Mouse (Mus musculus) kidney, adult 8-10 months (tissue): ENCODE measurements around the gene Plk5.
"Not testable (repeated sequence)": the region's sequence is repeated elsewhere in the genome, so short reads cannot be mapped to it uniquely, and the experiment has no call there.

Source experiments
- DNase-seq, 2 experiments: peaks; one replicate each; pipeline ENCODE4 v3.0.0; 2022

The Plk5 gene

DNA sequence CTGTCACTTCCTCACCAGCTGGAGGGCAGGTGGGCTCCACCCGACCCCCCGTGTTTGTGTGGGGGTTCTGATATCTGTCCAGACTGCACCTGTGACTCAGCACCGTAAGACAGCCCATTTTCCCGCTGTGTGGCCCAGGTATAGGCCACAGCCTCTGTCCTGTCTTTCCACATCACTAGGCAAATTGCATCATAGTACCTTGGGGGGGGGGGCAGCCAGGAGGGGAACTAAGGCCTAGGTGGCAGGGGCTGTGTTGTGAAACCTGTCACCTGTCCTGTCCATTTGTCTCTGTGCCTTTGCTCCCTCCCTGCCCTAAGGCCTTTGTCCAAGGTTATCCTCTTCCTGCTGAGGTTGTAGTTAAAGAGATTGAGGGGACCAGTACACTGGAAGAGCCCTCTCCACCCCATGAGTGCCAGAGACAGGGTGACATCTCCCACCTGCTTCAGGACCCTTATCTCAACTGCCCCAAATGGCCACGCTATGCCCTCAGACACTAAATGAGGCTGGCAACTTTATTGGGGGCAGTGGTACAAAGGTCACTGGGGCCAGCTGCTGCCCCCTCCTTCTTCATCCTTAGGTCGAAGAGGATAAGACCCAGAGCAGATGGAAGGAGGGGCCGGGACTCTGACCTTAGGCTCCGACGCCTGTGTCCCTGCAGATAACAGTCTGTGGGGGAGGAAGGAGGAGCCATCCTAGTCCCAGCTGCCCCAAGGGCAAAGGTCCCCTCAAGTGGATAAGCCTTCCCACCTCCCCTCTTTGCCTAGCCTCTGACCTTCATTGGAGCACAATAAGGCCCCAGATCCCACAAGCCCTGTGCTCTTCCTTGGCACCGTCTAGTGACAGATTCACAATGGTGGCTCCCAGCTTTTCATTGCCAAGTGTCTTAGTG is 24.4 kb upstream of the Plk5 start:
- peak in 1 of 2 experiments; percentile 5 for DNase-seq

GRCm38 (mm10) chr10:80332525-80332989 is 23.7 kb upstream of the Plk5 start:
- DNase-seq: no peak

DNA sequence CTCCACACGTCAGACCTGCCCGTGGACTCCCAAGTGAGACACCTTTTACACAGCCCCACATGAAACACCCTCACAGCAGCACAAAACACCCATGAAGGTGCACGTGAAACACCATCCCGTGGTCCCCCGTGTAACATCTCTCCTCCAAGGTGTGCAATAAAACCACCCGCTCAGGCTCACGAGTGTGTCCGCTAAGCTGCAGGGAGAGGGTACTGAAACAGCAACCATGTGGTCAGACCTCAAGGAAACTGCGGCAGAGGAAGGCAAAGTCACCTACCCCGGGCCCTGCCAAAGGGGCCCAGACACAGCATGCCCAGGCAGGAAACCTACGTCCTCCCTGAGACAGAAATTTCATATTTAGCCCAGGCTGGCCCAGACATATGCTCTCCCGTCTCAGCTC is 20.0 kb upstream of the Plk5 start:
- DNase-seq: no peak

GRCm38 (mm10) chr10:80339941-80340750 is 16.1 kb upstream of the Plk5 start:
- DNase-seq: peak; percentile 64 to 89

DNA sequence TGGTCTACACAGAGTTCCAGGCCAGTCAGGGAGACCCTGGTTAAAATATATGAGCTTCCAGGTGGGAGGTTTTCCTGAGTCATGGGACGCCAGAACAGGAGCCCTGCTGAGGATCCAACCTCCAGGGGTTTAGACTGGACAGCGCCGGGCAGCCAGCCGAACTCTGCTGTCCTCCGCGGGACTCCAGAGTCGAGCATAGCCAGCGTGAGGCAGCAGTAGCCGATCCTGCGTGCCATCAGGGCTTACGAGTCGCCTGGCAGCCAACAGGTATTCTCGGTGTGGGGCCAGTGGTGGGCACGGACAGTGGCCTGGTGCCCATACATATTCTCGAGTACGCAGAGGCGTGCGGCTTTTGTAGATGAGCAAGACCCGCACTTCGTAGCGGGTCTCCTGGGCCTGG is 15.2 kb upstream of the Plk5 start:
- no peak for DNase-seq

- no peak for DNase-seq
Measured at GRCm38 (mm10) chr10:80341491-80342304, 14.6 kb upstream of the Plk5 start.

- no peak for DNase-seq
Measured at GRCm38 (mm10) chr10:80342305-80342748, 13.9 kb upstream of the Plk5 start.

- no peak for DNase-seq
Measured at GRCm38 (mm10) chr10:80342749-80343424, 13.4 kb upstream of the Plk5 start.

DNA sequence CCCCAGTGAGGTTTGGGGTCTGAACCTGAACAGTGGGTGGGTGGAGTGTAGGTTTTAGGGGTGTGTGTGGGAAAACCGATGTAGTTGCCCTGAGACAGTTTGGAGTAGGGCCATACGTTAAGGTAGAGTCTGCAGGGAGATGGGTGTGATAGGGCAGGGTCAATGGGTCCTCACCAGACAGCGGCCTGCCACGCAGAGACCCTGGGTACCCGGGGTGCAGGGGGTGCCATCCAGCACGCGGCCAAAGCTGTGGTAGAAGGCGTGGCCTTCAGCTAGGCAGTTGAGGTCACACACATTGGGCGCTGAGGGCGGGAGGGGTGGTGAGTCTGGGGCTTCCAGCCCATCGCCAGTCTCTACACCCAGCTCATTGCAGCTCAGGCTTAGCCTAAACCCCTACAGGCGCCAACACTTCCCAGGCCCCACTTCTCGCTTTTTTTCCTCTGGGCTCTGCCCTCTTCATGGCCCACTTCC is 12.8 kb upstream of the Plk5 start:
- no peak for DNase-seq

- DNase-seq: peak in 1 of 2 experiments; percentile 60
Measured at GRCm38 (mm10) chr10:80344131-80344661, 12.1 kb upstream of the Plk5 start.

GRCm38 (mm10) chr10:80345122-80345521 is 11.1 kb upstream of the Plk5 start:
- DNase-seq: no peak

DNA sequence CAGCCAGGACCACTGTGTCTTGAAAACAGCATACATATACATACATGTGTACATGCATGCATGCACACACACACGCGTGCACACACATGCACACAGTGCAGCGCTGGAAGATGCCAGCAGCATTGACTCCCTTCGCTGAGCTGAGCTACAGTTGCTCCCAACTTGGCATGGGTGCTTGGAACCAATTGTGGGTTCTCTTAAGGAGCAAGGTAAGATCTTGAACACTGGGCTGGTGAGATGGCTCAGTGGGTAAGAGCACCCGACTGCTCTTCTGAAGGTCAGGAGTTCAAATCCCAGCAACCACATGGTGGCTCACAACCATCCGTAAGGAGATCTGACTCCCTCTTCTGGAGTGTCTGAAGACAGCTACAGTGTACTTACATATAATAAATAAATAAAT is 10.3 kb upstream of the Plk5 start:
- DNase-seq: not testable (repeated sequence)

DNA sequence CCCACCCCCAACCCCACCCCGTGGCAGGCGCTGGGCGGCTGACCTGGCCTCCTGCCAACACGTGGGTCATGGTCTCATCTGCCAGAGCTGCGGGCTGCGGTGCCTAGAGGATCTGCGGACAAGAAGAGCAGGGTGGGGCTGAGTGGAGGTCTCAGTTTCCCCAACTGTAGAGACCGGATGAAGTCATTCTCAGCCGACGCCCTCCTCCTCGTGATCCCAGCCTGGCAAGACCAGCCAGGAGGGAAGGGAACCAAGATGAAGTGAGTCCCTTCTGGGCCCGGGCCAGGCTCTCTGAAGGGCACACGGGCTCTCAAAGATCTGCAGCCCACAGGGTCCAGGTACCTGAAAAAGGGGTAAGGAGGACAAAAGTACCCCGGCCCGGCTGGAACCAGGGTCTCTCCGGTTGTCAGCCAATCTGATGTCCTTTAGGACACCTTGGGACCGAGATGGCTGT is 8.7 kb upstream of the Plk5 start:
- DNase-seq: no peak

GRCm38 (mm10) chr10:80348244-80348781 is 7.9 kb upstream of the Plk5 start, which contains the start of gene Adamtsl5:
Adamtsl5 (minus strand) TSS chr10:80348412.
- DNase-seq: no peak

DNA sequence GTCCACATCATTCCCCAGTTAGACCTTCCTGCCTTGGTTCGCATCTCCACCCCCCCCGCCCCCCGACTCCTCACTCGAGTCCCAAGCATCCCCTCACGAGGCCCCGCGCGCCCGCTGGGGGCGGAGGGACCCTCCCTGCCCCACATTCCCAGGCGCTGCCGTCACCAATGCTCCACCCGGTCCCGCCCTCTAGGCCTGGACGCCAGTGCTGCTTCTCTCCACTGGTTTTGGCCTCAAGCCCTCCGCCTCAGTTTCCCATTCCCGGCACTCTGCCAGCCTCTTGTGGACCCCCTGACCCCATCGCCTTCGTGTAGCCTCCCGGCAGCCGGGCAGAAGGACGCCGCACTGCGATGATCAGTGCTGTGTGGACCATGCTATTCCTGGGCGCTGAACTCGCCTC is 7.3 kb upstream of the Plk5 start:
- DNase-seq: no peak

DNA sequence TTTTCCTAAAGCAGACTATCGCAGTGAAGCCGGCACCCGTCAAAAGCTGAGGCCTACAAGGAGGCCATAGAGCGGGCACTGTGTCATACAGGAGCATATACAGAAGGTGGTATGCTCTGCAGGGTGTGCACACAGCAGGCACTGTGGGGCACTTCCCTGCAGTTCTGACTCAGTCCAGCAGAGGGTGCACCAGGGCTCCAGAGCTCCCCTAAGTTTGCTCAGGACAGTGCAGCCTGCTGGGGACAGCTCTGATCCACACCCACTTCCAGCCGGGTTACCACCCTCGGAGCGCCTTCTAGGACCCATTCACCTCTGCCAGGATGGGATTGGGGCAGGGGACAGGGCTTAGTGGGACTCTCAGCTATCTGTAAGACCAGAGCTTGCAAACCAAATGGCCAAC is 6.0 kb upstream of the Plk5 start:
- DNase-seq: peak; percentile 73 to 92

GRCm38 (mm10) chr10:80351896-80352295 is 4.4 kb upstream of the Plk5 start:
- DNase-seq: peak; percentile 74 to 83

GRCm38 (mm10) chr10:80352727-80353126 is 3.5 kb upstream of the Plk5 start:
- no peak for DNase-seq

GRCm38 (mm10) chr10:80355431-80355830 is 828 bp upstream of the Plk5 start:
- no peak for DNase-seq

DNA sequence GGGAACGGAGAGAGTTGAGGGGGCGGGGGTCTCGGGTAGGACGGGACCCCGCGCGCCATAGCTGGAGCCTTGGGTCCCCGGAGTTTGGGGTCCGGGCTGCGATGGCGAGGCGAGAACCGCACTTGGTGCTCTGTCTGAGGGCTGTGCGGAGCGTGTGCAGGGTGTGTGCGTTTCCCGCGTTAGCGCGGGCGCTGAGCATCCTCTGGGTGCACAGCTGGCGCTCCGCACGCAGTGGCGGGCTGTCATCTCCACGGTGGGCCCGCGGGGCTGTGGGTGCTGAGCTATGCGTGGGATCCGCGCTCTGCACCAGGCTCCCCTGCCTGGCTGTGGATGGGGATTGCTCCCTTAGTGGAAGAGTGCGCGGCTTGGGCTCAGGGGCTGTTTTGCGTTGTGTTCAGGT is 478 bp downstream of the Plk5 start:
- no peak for DNase-seq

DNA sequence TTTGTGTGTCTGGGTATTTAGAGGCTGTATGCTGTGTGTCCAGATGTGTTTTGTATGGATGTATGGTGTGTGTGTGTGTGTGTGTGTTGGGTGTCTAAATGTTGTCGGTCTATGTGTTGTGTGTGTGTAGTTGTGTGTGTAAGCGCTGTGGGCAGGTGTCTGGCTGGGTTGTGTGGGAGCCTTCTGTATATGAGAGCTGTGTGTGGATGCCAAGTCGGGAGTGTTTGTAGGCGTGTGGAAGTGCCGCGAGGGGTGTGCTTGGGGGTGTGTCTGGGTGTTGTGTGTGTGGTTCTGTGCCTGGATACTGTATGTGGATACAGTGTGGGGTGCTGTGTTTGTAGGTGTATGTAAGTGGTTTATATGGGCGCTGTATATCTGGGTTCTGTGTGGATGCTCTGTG is 1.1 kb downstream of the Plk5 start:
- no peak for DNase-seq
